Mouse (Mus musculus): ENCODE results near the gene Gm28048. TPM values are rescaled to one million over a fixed set of nuclear protein-coding genes. Genes with fewer than 3 reads are reported as not detected.

The Gm28048 gene
- total RNA-seq, 2 experiments from 2014 or later, result 9.5 to 14.7 TPM

DNA sequence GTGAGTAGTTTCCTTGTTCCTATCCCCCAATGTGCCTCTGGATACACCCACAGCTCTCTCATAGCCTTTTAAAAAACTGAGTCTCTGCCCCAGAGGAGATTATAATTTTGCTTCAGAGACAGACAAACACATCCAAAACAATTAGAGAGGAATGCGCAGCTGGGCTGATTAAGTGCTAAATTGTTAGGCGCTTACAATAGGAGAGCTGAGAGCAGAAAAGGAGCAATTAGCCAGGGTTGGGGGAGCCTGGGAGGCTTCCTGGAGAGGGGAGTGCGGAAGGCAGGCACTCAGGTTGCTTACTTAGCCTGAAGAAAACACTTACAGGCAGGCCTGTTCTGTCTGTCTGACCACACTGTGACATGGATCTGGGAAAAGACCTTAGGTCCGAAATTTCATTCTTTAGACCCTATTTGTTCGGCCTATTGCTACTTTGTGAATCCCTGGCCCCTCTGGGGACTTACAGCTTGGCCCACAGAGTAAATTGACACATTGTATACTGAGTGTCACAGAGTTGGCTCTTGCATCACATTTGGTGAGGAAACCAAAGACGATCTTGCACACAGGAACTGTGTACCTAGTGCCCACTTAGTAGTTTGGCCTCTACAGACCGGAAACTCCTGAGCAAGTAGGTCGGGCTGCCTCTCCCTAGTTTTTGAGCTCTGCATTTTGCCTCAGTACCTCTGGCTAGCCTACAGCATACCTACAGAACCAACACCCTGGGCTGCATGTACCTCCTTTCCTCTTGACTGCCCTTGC is 117.4 kb downstream of the Gm28048 start:
- no peak for DNase-seq (ENCODE audit: extremely low spot score in 1 of 2, low spot score in 2 of 2)
- no peak for TF ChIP-seq CTCF (IDR thresholded peaks at IDR 0.05)
- no peak overlapping the region for H3K4me3 ChIP-seq
- intact Hi-C loops (cut with DNase I), result no loop called here
- H3K27ac ChIP-seq, result no peak overlapping the region

DNA sequence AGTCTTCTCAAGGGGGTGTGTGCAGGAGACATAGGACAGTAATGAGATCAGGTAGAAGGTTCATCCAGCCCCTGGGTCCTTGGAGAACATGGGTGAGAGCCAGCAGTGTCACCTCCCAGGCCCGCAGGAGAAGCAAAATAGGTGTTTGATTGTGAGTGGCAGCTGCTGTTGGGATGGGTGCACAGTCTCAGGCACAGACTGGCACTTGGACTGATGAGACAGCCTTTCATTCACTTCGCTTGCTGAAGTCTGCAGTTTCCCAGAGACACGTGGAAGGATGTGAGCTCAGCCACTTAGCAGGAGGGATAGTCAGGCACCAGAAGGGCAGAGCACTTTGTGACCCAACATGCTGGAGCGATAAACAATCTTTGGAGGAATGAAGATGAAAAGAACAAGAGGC is 118.3 kb downstream of the Gm28048 start:
- DNase-seq (ENCODE audit: extremely low spot score in 1 of 2, low spot score in 2 of 2), result no peak
- no peak overlapping the region for H3K4me3 ChIP-seq
- no peak for TF ChIP-seq CTCF (IDR thresholded peaks at IDR 0.05)
- H3K27ac ChIP-seq, result no peak overlapping the region
- intact Hi-C loops (cut with DNase I), result no loop called here

DNA sequence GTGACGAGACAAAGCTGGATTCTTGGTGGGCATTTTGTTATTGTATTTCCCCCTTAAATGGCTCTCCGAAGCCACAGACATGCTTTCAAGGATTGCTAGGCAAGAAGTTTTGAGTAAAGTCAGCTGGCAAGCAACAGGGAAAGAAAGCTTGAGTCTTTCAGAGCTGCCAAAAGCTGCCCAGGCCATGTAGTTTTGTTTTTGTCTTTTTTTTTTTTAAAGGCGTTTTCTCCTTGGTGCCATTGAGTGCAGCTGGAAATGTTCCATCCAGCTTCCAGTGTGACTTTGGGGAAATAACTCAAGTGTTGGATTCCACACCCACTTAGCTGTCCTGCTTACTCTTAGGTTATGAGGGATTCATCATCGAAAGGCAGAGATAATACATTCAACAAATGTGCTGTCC is 120.6 kb downstream of the Gm28048 start:
- intact Hi-C loops (cut with DNase I), result no loop called here
- H3K27ac ChIP-seq, result no peak overlapping the region
- no peak overlapping the region for H3K4me3 ChIP-seq
- TF ChIP-seq CTCF (IDR thresholded peaks at IDR 0.05), result no peak
- no peak for DNase-seq (ENCODE audit: extremely low spot score in 1 of 2, low spot score in 2 of 2)

DNA sequence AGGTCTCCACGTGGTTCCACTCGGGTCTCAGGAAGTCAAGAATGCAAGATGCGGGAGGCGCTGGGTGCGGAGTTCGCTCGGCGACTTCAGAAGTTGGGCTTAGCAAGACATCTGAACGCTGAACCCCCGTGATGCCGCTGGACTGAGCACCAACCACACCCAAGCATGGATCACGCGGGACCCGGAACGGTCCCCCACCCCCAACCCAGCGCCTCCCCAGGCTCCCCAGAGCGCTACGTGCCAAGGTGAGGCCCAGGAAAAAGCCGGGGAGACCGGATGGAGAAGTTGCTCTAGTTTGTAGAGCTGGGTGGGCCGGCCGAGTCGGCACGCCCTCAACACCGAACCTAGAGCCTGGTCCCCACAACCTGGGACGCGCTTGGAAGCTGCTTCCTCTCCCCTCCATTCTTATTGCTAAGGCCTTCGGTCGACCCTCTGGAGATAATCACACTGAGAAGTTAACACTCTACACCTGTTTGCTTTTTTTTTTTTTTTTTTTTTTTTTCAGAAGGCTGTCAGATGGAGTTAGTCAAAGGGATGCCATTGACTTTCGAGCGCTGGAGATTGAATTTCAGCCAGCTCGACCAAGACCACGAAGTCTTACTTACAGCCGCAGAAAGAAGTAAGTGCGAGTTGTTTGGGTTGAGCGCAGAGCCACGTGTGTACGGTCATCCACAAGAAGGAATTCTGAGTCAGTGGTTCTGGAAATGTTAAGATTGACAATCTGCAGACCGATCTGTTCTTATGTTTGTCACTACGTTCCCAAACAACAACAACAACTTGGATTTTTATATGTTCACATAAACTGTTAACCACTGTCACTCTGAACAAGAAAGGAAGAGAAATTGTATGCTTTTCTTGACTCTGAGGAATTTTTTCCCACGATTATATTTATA is 121.3 kb downstream of the Gm28048 start, which contains the start of gene B3gnt2:
TSS of gene B3gnt2 (minus strand) at position 627 of the 893 bp plus-strand sequence.
- no peak for DNase-seq (ENCODE audit: extremely low spot score in 1 of 2, low spot score in 2 of 2)
- no peak for TF ChIP-seq CTCF (IDR thresholded peaks at IDR 0.05)
- H3K4me3 ChIP-seq, result peak within 1 kb of the TSS; percentile 93
- peak within 1 kb of the TSS; percentile 91 for H3K27ac ChIP-seq
- intact Hi-C loops (cut with DNase I), result no loop called here

DNA sequence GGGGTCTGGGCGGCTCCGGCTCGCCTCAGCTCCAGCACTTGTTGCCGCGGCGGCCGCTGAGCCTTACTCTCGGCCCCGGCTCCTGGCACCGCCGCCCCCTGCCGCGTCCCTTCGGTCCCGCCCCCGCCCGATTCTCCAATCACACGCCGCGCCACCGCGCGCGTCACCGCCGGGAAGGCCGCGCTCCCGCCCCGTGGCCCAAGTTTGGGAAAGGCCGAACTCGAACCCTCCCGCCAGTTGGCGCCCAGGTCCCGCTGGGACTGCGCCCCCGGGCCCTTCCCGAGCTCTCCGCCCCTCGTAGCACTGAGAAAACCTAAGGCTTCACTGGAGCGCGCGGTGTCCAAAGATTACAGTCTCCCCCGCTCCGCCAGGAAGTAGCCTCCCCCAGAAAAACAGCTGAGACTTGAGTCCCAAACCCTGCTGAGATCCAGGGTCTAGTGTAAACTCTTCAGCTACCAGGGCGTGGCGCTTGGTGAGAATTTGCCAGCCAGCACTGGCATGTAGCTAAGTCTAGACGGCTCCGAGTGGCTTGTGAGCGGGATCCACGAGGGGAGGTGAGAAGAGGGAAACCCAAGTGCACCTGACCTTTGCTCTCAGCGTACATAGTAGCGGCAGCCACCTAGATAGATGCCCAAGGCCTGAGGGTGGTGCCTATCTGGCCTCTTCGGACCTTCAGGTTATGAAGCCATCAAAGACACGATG is 122.1 kb downstream of the Gm28048 start:
- Histone ChIP-seq H3K4me3 (peak overlapping the region; percentile 93), H3K27ac (peak overlapping the region; percentile 91)
- intact Hi-C loops (cut with DNase I), result loop anchor here (2.0 to 5.0 kb wide), 4 partner anchors 29 to 229 kb away; no protein-coding TSS in a partner anchor
- TF ChIP-seq CTCF (IDR thresholded peaks at IDR 0.05), result no peak; the same call in none of the 2 replicates
- peak; percentile 81 for DNase-seq (ENCODE audit: extremely low spot score in 1 of 2, low spot score in 2 of 2)

DNA sequence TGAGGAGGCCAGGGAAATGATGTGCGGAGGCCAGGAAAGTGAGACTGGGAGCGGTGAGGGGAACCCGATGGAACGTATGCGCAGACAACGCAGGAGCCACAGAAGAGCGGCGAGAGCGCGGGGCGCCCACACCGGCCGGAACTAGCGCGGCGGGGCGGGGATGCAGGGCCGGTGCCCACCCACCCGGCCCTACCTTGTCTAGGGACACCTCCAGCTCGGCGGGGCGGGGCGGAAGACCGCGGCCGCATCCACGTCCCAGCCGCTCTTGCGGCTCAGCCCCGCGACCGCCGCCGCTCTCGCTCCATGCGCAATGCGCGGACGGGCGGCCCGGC is 122.6 kb downstream of the Gm28048 start:
- TF ChIP-seq CTCF (IDR thresholded peaks at IDR 0.05), result no peak
- H3K27ac ChIP-seq, result peak overlapping the region; percentile 91
- no peak for DNase-seq (ENCODE audit: extremely low spot score in 1 of 2, low spot score in 2 of 2)
- intact Hi-C loops (cut with DNase I), result loop anchor here (2.0 to 5.0 kb wide), 4 partner anchors 28 to 228 kb away; no protein-coding TSS in a partner anchor
- H3K4me3 ChIP-seq, result peak overlapping the region; percentile 93

DNA sequence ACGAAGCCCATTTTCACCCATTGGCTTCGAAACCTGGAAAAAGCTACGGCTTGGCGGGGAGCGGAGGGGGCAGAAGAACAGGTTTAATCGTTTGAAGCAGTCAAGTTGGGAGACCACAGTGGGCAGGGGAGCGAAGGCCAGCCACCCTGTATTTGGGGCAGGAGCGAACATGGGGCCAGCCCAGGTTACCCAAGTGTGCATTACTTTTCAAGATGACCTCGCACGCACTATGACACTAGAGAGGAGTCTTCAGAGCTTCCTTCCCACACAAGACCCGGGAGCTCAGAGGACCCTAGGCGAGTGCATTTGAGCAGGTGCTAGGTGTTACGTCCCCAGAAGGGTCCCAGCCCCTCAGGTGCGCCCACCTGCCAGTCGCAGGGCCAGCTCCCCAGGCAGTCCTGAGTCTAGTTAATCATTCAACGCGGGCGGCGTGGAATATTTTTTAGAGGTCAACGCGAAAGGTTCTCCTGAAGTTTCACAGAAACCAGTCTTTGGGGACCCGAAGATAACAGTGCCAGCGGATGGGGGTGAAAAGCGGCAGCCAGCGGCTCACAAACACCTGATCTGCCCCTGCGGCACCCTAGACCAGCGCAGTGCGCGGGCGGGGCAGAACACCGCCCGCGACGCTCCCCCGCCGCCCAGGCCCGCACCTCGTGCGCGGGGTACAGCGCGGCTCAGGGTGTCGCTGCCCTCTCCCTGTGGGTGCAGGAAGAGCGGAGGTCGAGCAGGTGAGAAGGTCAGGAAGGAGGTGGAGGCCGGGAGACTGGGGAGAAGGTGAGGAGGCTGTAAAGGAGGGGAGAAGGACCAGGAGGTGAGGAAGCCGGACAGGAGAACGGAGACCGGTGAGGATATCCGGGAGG is 123.2 kb downstream of the Gm28048 start:
- intact Hi-C loops (cut with DNase I), result loop anchor here (2.0 to 5.0 kb wide), 4 partner anchors 28 to 228 kb away; no protein-coding TSS in a partner anchor
- H3K4me3 ChIP-seq, result peak overlapping the region; percentile 93
- TF ChIP-seq CTCF (IDR thresholded peaks at IDR 0.05), result no peak
- peak overlapping the region; percentile 91 for H3K27ac ChIP-seq
- peak in 1 of 2 experiments; percentile 22 for DNase-seq (ENCODE audit: extremely low spot score in 1 of 2, low spot score in 2 of 2)

DNA sequence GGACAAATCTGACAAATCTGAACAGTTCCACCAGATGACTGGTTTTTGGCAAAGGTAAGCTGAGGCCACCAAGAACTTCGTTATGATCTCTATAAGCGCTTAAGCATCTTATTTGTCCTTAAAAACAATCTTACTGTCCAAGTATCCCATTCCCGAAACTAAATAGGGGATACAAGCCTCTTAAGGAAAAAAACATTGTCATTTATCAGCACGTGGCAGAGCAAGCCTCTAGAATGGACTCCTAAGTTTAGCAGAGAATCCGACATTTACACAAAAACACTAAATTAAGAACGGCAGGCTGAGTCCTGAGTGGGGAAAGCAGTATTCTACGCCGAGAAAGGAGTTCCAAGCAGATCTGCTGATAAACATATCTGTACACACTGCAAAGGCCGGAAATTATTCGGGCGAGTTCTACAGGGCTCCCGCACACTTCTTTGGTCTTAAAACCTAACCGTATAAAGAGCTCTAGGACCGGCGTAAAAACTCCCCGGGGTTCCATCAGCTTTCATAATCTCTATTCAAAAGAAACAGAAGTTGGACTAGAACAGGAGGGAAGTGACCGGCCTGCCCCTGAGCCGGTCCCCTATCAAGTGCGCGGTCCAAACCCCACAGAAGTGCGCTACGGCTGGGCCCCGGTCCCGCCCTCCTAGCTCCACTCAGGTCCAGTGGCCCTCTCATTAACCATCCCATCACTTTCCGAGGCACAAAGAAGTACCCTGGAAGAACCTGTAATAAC is 124.0 kb downstream of the Gm28048 start:
- no peak for TF ChIP-seq CTCF (IDR thresholded peaks at IDR 0.05)
- peak overlapping the region; percentile 91 for H3K27ac ChIP-seq
- no peak for DNase-seq (ENCODE audit: extremely low spot score in 1 of 2, low spot score in 2 of 2)
- intact Hi-C loops (cut with DNase I), result loop anchor here (2.0 to 5.0 kb wide), 4 partner anchors 27 to 227 kb away; no protein-coding TSS in a partner anchor
- peak overlapping the region; percentile 93 for H3K4me3 ChIP-seq

DNA sequence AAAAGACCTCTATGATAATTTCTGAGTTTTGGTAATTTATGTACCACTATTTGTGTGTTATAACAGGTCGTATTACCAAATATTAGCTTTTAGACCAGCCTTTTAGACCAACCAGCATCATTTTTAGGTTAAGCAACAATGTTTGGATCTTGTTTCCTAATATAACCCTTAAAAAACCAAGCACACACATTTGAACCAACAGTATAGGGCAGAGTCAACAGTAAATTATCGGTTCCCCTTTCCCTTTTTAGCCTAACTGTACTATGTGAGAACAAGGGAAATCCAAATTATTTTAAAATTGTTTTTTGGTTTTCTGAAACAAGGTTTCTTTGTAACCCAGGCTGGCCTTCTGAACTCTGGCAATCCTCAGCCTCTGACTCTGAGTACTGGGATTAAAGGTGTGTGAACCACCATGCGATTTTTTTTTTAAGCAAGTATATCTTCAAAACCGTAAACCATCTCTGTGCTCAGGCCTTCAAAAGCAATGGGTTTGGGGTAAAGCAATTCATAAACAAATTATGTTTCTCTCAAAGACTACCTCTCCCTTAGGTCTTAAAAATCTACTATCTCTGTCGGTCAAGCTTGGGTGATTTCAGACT is 124.7 kb downstream of the Gm28048 start:
- no peak for TF ChIP-seq CTCF (IDR thresholded peaks at IDR 0.05)
- H3K27ac ChIP-seq, result peak overlapping the region; percentile 24; the same call in 1 of the 2 replicates
- H3K4me3 ChIP-seq, result peak overlapping the region; percentile 93; the same call in 1 of the 2 replicates
- intact Hi-C loops (cut with DNase I), result loop anchor here (5.0 kb wide), 2 partner anchors 80 to 100 kb away; no protein-coding TSS in a partner anchor
- no peak for DNase-seq (ENCODE audit: extremely low spot score in 1 of 2, low spot score in 2 of 2)
